Mouse (Mus musculus) bone marrow, adult 2 months (tissue): ENCODE results near the gene Snx17. TPM values are rescaled to one million over a fixed set of nuclear protein-coding genes. Genes with fewer than 3 reads are reported as not detected.

Experiments used
- H3K27ac ChIP-seq: fragments of 200-500 bp; 2 replicates; pipeline ENCODE4 v1.5.1; 2012; ENCODE audit warnings: low read depth, mild to moderate bottlenecking, control low read depth, inconsistent platforms, low read length; ENCODE audit not compliant: control insufficient read depth, poor library complexity, insufficient read depth
- H3K4me1 ChIP-seq: fragments of 200-500 bp; 2 replicates; pipeline ENCODE4 v1.6.1; 2011; ENCODE audit warnings: low read length; ENCODE audit not compliant: control insufficient read depth, insufficient read depth
- H3K4me3 ChIP-seq: fragments of 200-500 bp; replicated peaks from 2 replicates; pipeline ENCODE3; 2011; ENCODE audit warnings: mild to moderate bottlenecking, low read depth, low read length, control low read depth; ENCODE audit not compliant: control insufficient read depth
- CTCF ChIP-seq: fragments of 200-500 bp; IDR thresholded peaks from 2 replicates; pipeline ENCODE4 v1.5.1; 2011; ENCODE audit warnings: low read length, control low read depth; ENCODE audit not compliant: control insufficient read depth, insufficient read depth
- POLR2A ChIP-seq: fragments of 200-500 bp; IDR thresholded peaks from 2 replicates; pipeline ENCODE4 v1.6.1; 2011; ENCODE audit warnings: low read depth, mild to moderate bottlenecking, control low read depth, low read length, borderline replicate concordance; ENCODE audit not compliant: control insufficient read depth
- WGBS: fragments of 180-500 bp; shearing (Covaris S2); methylation state at CpG from one replicate; pipeline ENCODE4 v1.1.7; 2018; 5-methylcytosine and 5-hydroxymethylcytosine counted together
- polyA plus RNA-seq: library from polyadenylated mRNA; stranded (reverse); fragments of >200 nt; gene quantifications from 2 replicates; pipeline ENCODE4 v1.2.4, GENCODE M21; 2011; ENCODE audit warnings: low replicate concordance; ENCODE audit not compliant: missing spikeins, insufficient read depth, insufficient read length

The Snx17 gene
- polyA plus RNA-seq, 1 experiment, result 42.0 TPM

GRCm38 (mm10) chr5:31193631-31194281 lies 729 bp downstream of the Snx17 start:
- TF ChIP-seq CTCF (no peak), POLR2A (no peak)
- 7% methylated on average over 25 of the region's 25 CpGs for WGBS
- Histone ChIP-seq H3K4me1 (no peaks in the 10 kb centered on the region; the same call in 1 of the 2 replicates), H3K27ac (peak overlapping the region; percentile 85), H3K4me3 (peak overlapping the region; percentile 95)

- H3K4me1 ChIP-seq, result no peaks in the 10 kb centered on the region; the same call in 1 of the 2 replicates
Measured at GRCm38 (mm10) chr5:31194486-31195485, 1.8 kb downstream of the Snx17 start.

GRCm38 (mm10) chr5:31195671-31196070 lies 2.6 kb downstream of the Snx17 start:
- WGBS, result 90% methylated on average over 4 of the region's 4 CpGs
- no peaks in the 10 kb centered on the region; the same call in 1 of the 2 replicates for H3K4me1 ChIP-seq
- TF ChIP-seq CTCF (no peak), POLR2A (no peak)
- H3K4me3 ChIP-seq, result no peak overlapping the region
- H3K27ac ChIP-seq, result no peak overlapping the region

More at GRCm38 (mm10) chr5:31194486-31195485, 1.8 kb downstream of the Snx17 start:
- no peak overlapping the region for H3K27ac ChIP-seq
- TF ChIP-seq POLR2A (no peak), CTCF (no peak)
- no peak overlapping the region for H3K4me3 ChIP-seq
- WGBS, result 89% methylated on average over 16 of the region's 16 CpGs

GRCm38 (mm10) chr5:31196207-31196606 lies 3.2 kb downstream of the Snx17 start:
- Histone ChIP-seq H3K4me3 (no peak overlapping the region), H3K27ac (no peak overlapping the region), H3K4me1 (no peaks in the 10 kb centered on the region; the same call in 1 of the 2 replicates)
- no peak for TF ChIP-seq POLR2A
- TF ChIP-seq CTCF, result no peak
- 93% methylated on average over 10 of the region's 10 CpGs for WGBS

GRCm38 (mm10) chr5:31197072-31197471 lies 4.0 kb downstream of the Snx17 start:
- TF ChIP-seq POLR2A, result no peak
- no peak for TF ChIP-seq CTCF
- Histone ChIP-seq H3K4me3 (no peak overlapping the region), H3K4me1 (no peaks in the 10 kb centered on the region), H3K27ac (no peak overlapping the region)
- 96% methylated on average over 12 of the region's 12 CpGs for WGBS

DNA sequence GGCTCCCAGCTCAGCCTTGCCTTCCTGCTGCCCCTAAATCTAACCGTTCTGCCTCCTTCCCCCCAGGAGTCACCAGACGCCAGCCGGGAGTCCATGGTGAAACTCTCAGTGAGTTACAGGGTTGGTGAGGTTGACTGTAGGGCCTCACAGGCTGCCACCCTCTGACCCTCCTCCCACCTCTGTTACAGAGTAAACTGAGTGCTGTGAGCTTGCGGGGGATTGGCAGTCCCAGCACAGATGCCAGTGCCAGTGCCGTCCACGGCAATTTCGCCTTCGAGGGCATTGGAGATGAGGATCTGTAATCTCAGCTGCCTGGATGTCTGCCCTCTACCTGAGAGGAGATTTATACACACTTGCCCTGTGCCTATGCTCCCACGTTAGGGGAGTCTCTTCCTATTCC lies 5.1 kb downstream of the Snx17 start:
- no peak overlapping the region for H3K27ac ChIP-seq
- H3K4me1 ChIP-seq, result no peaks in the 10 kb centered on the region
- TF ChIP-seq CTCF (no peak), POLR2A (no peak)
- 78% methylated on average over 9 of the region's 9 CpGs for WGBS
- no peak overlapping the region for H3K4me3 ChIP-seq

DNA sequence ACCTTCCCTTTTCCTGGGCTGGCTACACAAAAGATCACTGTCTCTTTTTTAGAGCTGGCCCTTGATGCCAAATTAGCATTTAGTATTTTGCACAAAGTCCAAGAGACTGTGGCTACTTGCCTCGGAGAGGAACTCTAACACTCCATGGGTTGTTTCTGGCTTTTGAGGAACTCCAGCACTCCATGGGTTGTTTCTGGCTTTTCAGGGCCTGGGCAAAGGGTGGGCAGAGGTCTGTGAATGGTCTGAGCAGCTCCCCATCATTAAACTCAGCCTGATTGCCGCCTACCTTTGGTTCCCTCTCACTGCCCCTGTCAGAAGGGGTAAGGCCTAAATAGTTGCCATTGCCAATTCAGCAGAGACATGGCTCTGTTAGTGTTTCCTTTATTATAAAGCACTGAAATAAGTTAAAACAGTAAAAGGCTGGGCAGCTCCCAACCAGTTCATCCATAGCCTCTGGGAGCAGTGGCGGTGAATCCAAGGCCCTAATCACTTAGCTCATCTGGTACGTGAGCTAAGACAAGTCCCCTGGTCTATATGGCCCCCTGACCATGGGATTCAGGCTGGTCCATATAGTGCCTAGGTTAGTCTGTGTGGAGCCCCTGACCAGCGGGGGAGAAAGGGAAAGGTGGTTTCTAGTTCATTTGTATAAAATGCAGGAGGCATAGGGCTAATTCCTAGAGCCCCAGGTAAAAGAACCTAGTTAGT lies 5.7 kb downstream of the Snx17 start:
- WGBS, result 79% methylated on average over 5 of the region's 5 CpGs
- Histone ChIP-seq H3K27ac (no peak overlapping the region), H3K4me3 (no peak overlapping the region), H3K4me1 (no peaks in the 10 kb centered on the region)
- no peak for TF ChIP-seq CTCF
- no peak for TF ChIP-seq POLR2A
